Comparison of ENCODE assay signal across 12 mouse cellular contexts in genomic region chr15:82905431-82906395, GRCm38 (mm10).
DNase-seq lines count a peak whose midpoint lies in the region; ATAC-seq and TF ChIP-seq lines count a peak whose summit lies in the region.
"Had no signal": no experiment of that assay in that cellular context is flagged by ENCODE, and none has a peak within 500 bp of the region (broad histone marks: within the 10 kb centered on the region; RNA-seq: fewer than 3 reads in every experiment).

No protein-coding gene starts in this region.

- no peak overlapping the region for H3K9ac ChIP-seq in heart, embryonic 15.5 days
- H3K9ac ChIP-seq in heart, embryonic 11.5 days (ENCODE audit: low read depth, low read length), result no peak overlapping the region

- no peak overlapping the region for H3K4me2 ChIP-seq in heart, embryonic 15.5 days
- H3K4me2 ChIP-seq in heart, embryonic 11.5 days, result no peak overlapping the region

- peak; percentile 41 to 43 for DNase-seq in lung, adult 18-20 months
- no peak for DNase-seq in lung, adult 2 months
- no peak for DNase-seq in layer of hippocampus, adult 18-20 months (ENCODE audit: low spot score in 2 of 2)
- DNase-seq in thymus, postnatal 4 days, result no peak
- DNase-seq: heart, adult 18-20 months; right cerebral cortex, postnatal 25 days had no signal

- TF ChIP-seq CTCF in lung, adult 2 months (IDR thresholded peaks at IDR 0.05; ENCODE audit: insufficient read depth, low read length), result no peak
- 0 out of 2 replicates have a peak, but pooled peaks have one; percentile 7 for TF ChIP-seq CTCF in E14TG2a.4 (conservative IDR thresholded peaks at IDR 0.05; ENCODE audit: low read length)

- no peak for TF ChIP-seq POLR2A in lung, adult 2 months (IDR thresholded peaks at IDR 0.05; ENCODE audit: borderline replicate concordance, extremely low read depth, low read depth, low read length)

- H3K4me1 ChIP-seq in heart, embryonic 15.5 days (replicated peaks), result peaks cover 34% of the 10 kb centered on the region
- H3K4me1 ChIP-seq in heart, embryonic 11.5 days (ENCODE audit: control insufficient read depth, insufficient read depth, low read length), result peaks cover 21% of the 10 kb centered on the region
- no peaks in the 10 kb centered on the region for H3K4me1 ChIP-seq in lung, adult 2 months (ENCODE audit: control insufficient read depth, insufficient read depth, low read length)
- peaks cover 100% of the 10 kb centered on the region for H3K4me1 ChIP-seq in E14TG2a.4 (replicated peaks; ENCODE audit: low read depth, low read length)

- H3K36me3 ChIP-seq in heart, embryonic 15.5 days, result no peaks in the 10 kb centered on the region
- H3K36me3 ChIP-seq in heart, embryonic 11.5 days (ENCODE audit: control insufficient read depth, insufficient read depth, low read length), result no peaks in the 10 kb centered on the region
- peaks cover 13% of the 10 kb centered on the region for H3K36me3 ChIP-seq in E14TG2a.4 (ENCODE audit: insufficient read depth, low read length)

- ATAC-seq in heart, embryonic 15.5 days (replicated peaks; ENCODE audit: insufficient number of reproducible peaks, insufficient read depth, low FRiP score, low read depth), result no peak
- no peak for ATAC-seq in heart, embryonic 11.5 days (replicated peaks; ENCODE audit: insufficient number of reproducible peaks, low FRiP score, low TSS enrichment)
- ATAC-seq in hematopoietic stem cell, adult 5-6 weeks (replicated peaks in 1 of 2; ENCODE audit: insufficient read depth in 1 of 2, low FRiP score in 2 of 2, low TSS enrichment in 1 of 2, low read depth in 1 of 2, poor library complexity in 2 of 2, severe bottlenecking in 2 of 2), result peak; percentile 73 to 85; a peak in 3 of 4 replicates

- 80% methylated on average over 8 of the region's 8 CpGs for WGBS in heart, embryonic 15.5 days
- WGBS in heart, embryonic 11.5 days (ENCODE audit: insufficient replicate concordance), result 79% methylated on average over 8 of the region's 8 CpGs
- 73% methylated on average over 8 of the region's 8 CpGs for WGBS in lung, adult 2 months

- no peak overlapping the region for H3K4me3 ChIP-seq in heart, embryonic 15.5 days
- H3K4me3 ChIP-seq in heart, embryonic 11.5 days (ENCODE audit: low read depth, low read length), result no peak overlapping the region
- H3K4me3 ChIP-seq in lung, adult 2 months (replicated peaks; ENCODE audit: extremely low read depth, low read depth, low read length), result no peak overlapping the region
- peak overlapping the region; percentile 37; the same call in 1 of the 2 replicates for H3K4me3 ChIP-seq in E14TG2a.4 (replicated peaks; ENCODE audit: low read length)
- H3K4me3 ChIP-seq: erythroblast, embryonic 14.5 days had no signal

- 0 out of 2 replicates have a peak overlapping the region, but pooled peaks have one; percentile 17 for H3K27ac ChIP-seq in heart, embryonic 15.5 days
- H3K27ac ChIP-seq in heart, embryonic 11.5 days (ENCODE audit: low read depth, low read length), result no peak overlapping the region

- no peaks in the 10 kb centered on the region for H3K9me3 ChIP-seq in heart, embryonic 15.5 days (replicated peaks)
- no peaks in the 10 kb centered on the region for H3K9me3 ChIP-seq in heart, embryonic 11.5 days (replicated peaks; ENCODE audit: control insufficient read depth, low read length)
- H3K9me3 ChIP-seq in E14TG2a.4 (ENCODE audit: low read length), result no peaks in the 10 kb centered on the region

- H3K27me3 ChIP-seq in heart, embryonic 15.5 days, result peaks cover 21% of the 10 kb centered on the region
- H3K27me3 ChIP-seq in heart, embryonic 11.5 days (ENCODE audit: control insufficient read depth, insufficient read depth, low read length), result peaks cover 14% of the 10 kb centered on the region
- H3K27me3 ChIP-seq in E14TG2a.4 (ENCODE audit: insufficient read depth, low read length), result peaks cover 16% of the 10 kb centered on the region
- H3K27me3 ChIP-seq: CH12.LX had no signal

Comparison
In these comparisons a context has a peak if more than half of its experiments do, and no peak if none do; other contexts are left out.
1. DNase-seq: peak in lung, adult 18-20 months (2 of 2); none in lung, adult 2 months (single experiment), layer of hippocampus, adult 18-20 months (0 of 2) and thymus, postnatal 4 days (single experiment).
2. ATAC-seq: peak in hematopoietic stem cell, adult 5-6 weeks (2 of 2); none in heart, embryonic 15.5 days (single experiment) and heart, embryonic 11.5 days (single experiment).